Mouse (Mus musculus) liver, adult 10 weeks (tissue): Measurements from ENCODE around the gene Gm5065. TPM values are rescaled to one million over a fixed set of nuclear protein-coding genes. Genes with fewer than 3 reads are reported as not detected.

ENCODE experiments used
- polyA plus RNA-seq: library from polyadenylated mRNA; stranded (reverse); fragments of 350-450 nt; fragmentation: Illumina TruSeq; extraction: RNeasy Lipid Tissue Mini Kit (QIAGEN cat#74804); gene quantifications from one replicate; pipeline ENCODE4 v1.2.3, GENCODE M21; 2014; ENCODE audit warnings: low read depth, low replicate concordance

Gm5065 gene
- not detected for polyA plus RNA-seq

GRCm38 (mm10) chr7:5350237-5350636 is at the start of gene Gm5065:
Gene Gm5065 (plus strand): TSS chr7:5350537.

GRCm38 (mm10) chr7:5350935-5351334 is 598 bp downstream of the Gm5065 start, which contains the start of gene Nlrp2:
Gene Nlrp2 (minus strand): TSS chr7:5351035.

Other genes starting within 250 kb of the Gm5065 start
- not detected for gene Rfpl4, start 233.6 kb upstream of the Gm5065 start, polyA plus RNA-seq
- gene Rasl2-9, start 224.6 kb upstream of the Gm5065 start, polyA plus RNA-seq, result 1.2 TPM
- not detected for gene Vmn1r55, start 200.9 kb upstream of the Gm5065 start, polyA plus RNA-seq
- gene Vmn1r56, start 153.8 kb upstream of the Gm5065 start, polyA plus RNA-seq, result not detected
- not detected for gene Vmn1r57, start 132.0 kb upstream of the Gm5065 start, polyA plus RNA-seq
- gene Nlrp2, start 498 bp downstream of the Gm5065 start, polyA plus RNA-seq, result not detected
- gene Vmn1r58, start 62.9 kb downstream of the Gm5065 start, polyA plus RNA-seq, result not detected
- gene Vmn1r59, start 106.2 kb downstream of the Gm5065 start, polyA plus RNA-seq, result not detected
- not detected for gene Vmn2r28, start 143.4 kb downstream of the Gm5065 start, polyA plus RNA-seq
- not detected for gene Vmn1r60, start 196.8 kb downstream of the Gm5065 start, polyA plus RNA-seq